Mouse (Mus musculus) kidney, embryonic 16.5 days (tissue): ENCODE data around the gene Gm20388. TPM values are rescaled to one million over a fixed set of nuclear protein-coding genes. Genes with fewer than 3 reads are reported as not detected.

Source experiments
- ATAC-seq: fragments of 200-750 bp; cut with Nextera tagmentation; 2 replicates; pipeline ENCODE4 v1.8.0; 2017; ENCODE audit warnings: moderate TSS enrichment; ENCODE audit not compliant: low FRiP score, low TSS enrichment
- H3K27ac ChIP-seq: fragments of 300-500 bp; sonication (generic); 2 replicates; pipeline ENCODE4 v1.5.1; 2014; ENCODE audit warnings: low read length
- H3K27me3 ChIP-seq: fragments of 300-500 bp; sonication (generic); 2 replicates; pipeline ENCODE4 v1.6.1; 2014; ENCODE audit warnings: low read length, control low read depth, mixed read lengths; ENCODE audit not compliant: insufficient read depth
- H3K36me3 ChIP-seq: fragments of 300-500 bp; sonication (generic); 2 replicates; pipeline ENCODE4 v1.6.1; 2014; ENCODE audit warnings: low read length, control low read depth, mixed read lengths; ENCODE audit not compliant: insufficient read depth
- H3K4me1 ChIP-seq: fragments of 300-500 bp; sonication (generic); 2 replicates; pipeline ENCODE4 v1.6.1; 2014; ENCODE audit warnings: low read length, control low read depth, mixed read lengths; ENCODE audit not compliant: insufficient read depth
- H3K4me2 ChIP-seq: fragments of 300-500 bp; sonication (generic); replicated peaks from 2 replicates; pipeline ENCODE4 v1.6.1; 2014; ENCODE audit warnings: low read depth, low read length
- H3K4me3 ChIP-seq: fragments of 300-500 bp; sonication (generic); 2 replicates; pipeline ENCODE4 v1.5.1; 2014; ENCODE audit warnings: mild to moderate bottlenecking, low read length
- H3K9ac ChIP-seq: fragments of 300-500 bp; sonication (generic); replicated peaks from 2 replicates; pipeline ENCODE4 v1.6.1; 2014; ENCODE audit warnings: low read length
- H3K9me3 ChIP-seq: fragments of 300-500 bp; sonication (generic); 2 replicates; pipeline ENCODE4 v1.6.1; 2016; ENCODE audit warnings: low read length, control low read depth
- WGBS: fragments of 180-500 bp; shearing (Covaris S2); extraction: QIAGEN DNeasy Blood & Tissue Kit; methylation state at CpG from one replicate; pipeline ENCODE4 v1.1.7; 2014; 5-methylcytosine and 5-hydroxymethylcytosine counted together
- polyA plus RNA-seq: library from polyadenylated mRNA; unstranded; fragments of >200 nt; fragmentation: Nextera tagmentation; extraction: Ambion mirVana; gene quantifications from 2 replicates; pipeline ENCODE4 v1.2.1, GENCODE M21; 2015

Gm20388 gene
- polyA plus RNA-seq, 1 experiment from 2014 or later: 7.7 TPM

DNA sequence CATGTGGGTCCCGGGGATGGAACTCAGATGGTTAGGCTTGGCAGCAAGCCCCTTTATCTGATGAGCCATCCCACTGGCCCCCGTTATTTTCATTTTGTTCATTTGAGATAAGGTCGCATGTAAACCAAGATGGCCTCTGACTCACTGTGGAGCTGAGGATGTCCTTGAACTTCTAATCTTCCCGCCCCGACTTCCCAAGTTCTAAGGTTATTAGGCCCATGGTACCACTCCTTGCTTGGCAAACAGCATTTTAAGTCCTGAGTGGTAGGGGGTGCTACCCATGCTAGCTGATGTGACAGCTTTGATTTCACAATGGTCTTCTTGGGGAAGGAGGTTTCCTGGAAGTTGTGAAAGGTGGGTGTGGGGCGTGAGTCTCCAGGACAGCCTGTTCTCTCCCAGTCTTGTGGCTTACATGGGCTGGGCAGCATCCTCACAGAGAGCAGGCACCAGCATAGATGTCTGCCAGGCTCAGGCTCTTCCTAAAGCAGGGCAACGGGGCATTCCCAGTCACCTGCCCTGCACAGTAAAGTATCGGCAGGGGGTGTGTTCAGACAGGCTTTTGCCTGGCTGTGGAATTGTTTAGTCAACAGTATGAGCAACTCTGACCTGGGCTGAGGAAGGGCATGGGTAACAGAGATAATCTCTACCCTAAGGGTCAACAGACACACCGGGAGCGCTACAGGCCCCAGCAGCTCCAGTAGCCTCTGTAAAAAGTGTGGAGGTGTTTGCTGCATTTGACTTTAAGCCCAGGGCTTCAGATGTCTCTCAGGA is 132.1 kb downstream of the Gm20388 start:
- ATAC-seq: no peak
- Histone ChIP-seq H3K4me2 (no peak overlapping the region), H3K27me3 (no peaks in the 10 kb centered on the region), H3K36me3 (no peaks in the 10 kb centered on the region), H3K27ac (no peak overlapping the region), H3K9ac (no peak overlapping the region), H3K9me3 (no peaks in the 10 kb centered on the region), H3K4me3 (no peak overlapping the region), H3K4me1 (peaks cover 12% of the 10 kb centered on the region; the same call in 1 of the 2 replicates)
- 81% methylated on average over 10 of the region's 10 CpGs for WGBS

DNA sequence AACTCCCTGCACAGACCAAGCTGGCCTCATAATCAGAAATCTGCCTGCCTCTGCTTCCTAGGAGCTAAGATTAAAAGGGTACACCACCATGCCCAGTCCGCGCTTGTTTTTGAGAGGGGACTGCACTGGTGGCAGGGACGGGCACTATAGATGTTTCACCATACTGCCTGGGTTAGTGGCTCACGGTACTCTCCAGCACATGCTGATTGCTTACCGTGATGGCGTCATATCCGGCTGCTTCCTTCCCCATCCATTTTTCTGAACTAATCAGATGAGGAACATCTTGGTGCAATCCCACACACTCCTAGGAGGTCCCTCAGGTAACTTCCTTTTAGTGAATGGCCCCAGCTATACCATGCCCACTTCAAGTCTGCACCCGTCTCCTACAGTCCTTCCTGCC is 134.3 kb downstream of the Gm20388 start:
- peaks cover 5% of the 10 kb centered on the region; the same call in 1 of the 2 replicates for H3K4me1 ChIP-seq
- WGBS: 91% methylated on average over 8 of the region's 8 CpGs
- no peaks in the 10 kb centered on the region for H3K36me3 ChIP-seq
- H3K9ac ChIP-seq: no peak overlapping the region
- no peak overlapping the region for H3K4me2 ChIP-seq
- H3K9me3 ChIP-seq: no peaks in the 10 kb centered on the region
- ATAC-seq: no peak
- no peak overlapping the region for H3K27ac ChIP-seq
- no peak overlapping the region for H3K4me3 ChIP-seq
- H3K27me3 ChIP-seq: no peaks in the 10 kb centered on the region

GRCm38 (mm10) chr8:120045471-120045870 is 134.8 kb downstream of the Gm20388 start:
- no peaks in the 10 kb centered on the region for H3K36me3 ChIP-seq
- no peak for ATAC-seq
- 45% methylated on average over 5 of the region's 5 CpGs for WGBS

GRCm38 (mm10) chr8:120046258-120047020 is 135.8 kb downstream of the Gm20388 start:
- ATAC-seq: peak; percentile 66
- Histone ChIP-seq H3K9ac (no peak overlapping the region; the same call in 1 of the 2 replicates), H3K9me3 (no peaks in the 10 kb centered on the region), H3K27me3 (no peaks in the 10 kb centered on the region), H3K36me3 (no peaks in the 10 kb centered on the region), H3K27ac (peak overlapping the region; percentile 19), H3K4me1 (peaks cover 5% of the 10 kb centered on the region; the same call in 1 of the 2 replicates), H3K4me2 (no peak overlapping the region), H3K4me3 (no peak overlapping the region)
- WGBS: 52% methylated on average over 14 of the region's 14 CpGs

More at GRCm38 (mm10) chr8:120045471-120045870, 134.8 kb downstream of the Gm20388 start:
- Histone ChIP-seq H3K27me3 (no peaks in the 10 kb centered on the region), H3K9ac (no peak overlapping the region), H3K4me3 (no peak overlapping the region), H3K4me2 (no peak overlapping the region), H3K4me1 (peaks cover 5% of the 10 kb centered on the region; the same call in 1 of the 2 replicates), H3K9me3 (no peaks in the 10 kb centered on the region), H3K27ac (no peak overlapping the region)

GRCm38 (mm10) chr8:120049949-120050348 is 139.3 kb downstream of the Gm20388 start:
- no peaks in the 10 kb centered on the region for H3K27me3 ChIP-seq
- H3K27ac ChIP-seq: no peak overlapping the region
- peaks cover 5% of the 10 kb centered on the region; the same call in 1 of the 2 replicates for H3K4me1 ChIP-seq
- H3K9ac ChIP-seq: no peak overlapping the region
- no peaks in the 10 kb centered on the region for H3K36me3 ChIP-seq
- H3K9me3 ChIP-seq: no peaks in the 10 kb centered on the region
- H3K4me2 ChIP-seq: no peak overlapping the region
- 85% methylated on average over 13 of the region's 13 CpGs for WGBS
- no peak for ATAC-seq
- no peak overlapping the region for H3K4me3 ChIP-seq

- no peak overlapping the region for H3K27ac ChIP-seq
- H3K27me3 ChIP-seq: no peaks in the 10 kb centered on the region
- no peak overlapping the region for H3K9ac ChIP-seq
- 60% methylated on average over 10 of the region's 10 CpGs for WGBS
- no peak for ATAC-seq
- no peaks in the 10 kb centered on the region for H3K9me3 ChIP-seq
- H3K4me1 ChIP-seq: peaks cover 5% of the 10 kb centered on the region; the same call in 1 of the 2 replicates
- H3K36me3 ChIP-seq: no peaks in the 10 kb centered on the region
- no peak overlapping the region for H3K4me3 ChIP-seq
- H3K4me2 ChIP-seq: no peak overlapping the region
Measured at GRCm38 (mm10) chr8:120050376-120050775, 139.7 kb downstream of the Gm20388 start.

DNA sequence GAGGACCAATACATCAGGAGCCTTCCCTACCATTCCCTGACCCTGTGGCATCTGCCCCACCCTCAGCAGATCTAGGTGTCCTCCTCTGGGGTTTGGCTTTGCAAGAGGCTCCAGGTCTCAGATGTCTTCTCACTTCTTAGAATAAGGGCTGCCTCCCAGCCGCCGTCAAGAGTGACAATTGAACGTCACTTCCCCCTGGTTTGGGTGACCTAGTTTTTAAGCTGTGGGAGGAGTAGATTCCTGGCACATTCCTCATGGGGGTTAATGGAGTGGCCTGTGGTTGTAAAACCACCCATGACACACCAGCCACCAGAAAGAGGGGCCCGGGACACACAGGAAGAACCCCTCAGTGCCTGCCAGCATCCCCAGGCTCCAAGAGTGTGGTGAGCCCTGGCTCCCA is 140.4 kb downstream of the Gm20388 start:
- Histone ChIP-seq H3K9me3 (no peaks in the 10 kb centered on the region; the same call in 1 of the 2 replicates), H3K27me3 (no peaks in the 10 kb centered on the region), H3K4me2 (no peak overlapping the region), H3K4me3 (no peak overlapping the region), H3K9ac (no peak overlapping the region), H3K36me3 (no peaks in the 10 kb centered on the region), H3K4me1 (peaks cover 3% of the 10 kb centered on the region; the same call in 1 of the 2 replicates), H3K27ac (no peak overlapping the region)
- ATAC-seq: no peak
- 32% methylated on average over 4 of the region's 4 CpGs for WGBS

- Histone ChIP-seq H3K36me3 (no peaks in the 10 kb centered on the region), H3K9ac (no peak overlapping the region), H3K4me1 (no peaks in the 10 kb centered on the region; the same call in 1 of the 2 replicates), H3K27ac (no peak overlapping the region), H3K4me2 (no peak overlapping the region), H3K27me3 (no peaks in the 10 kb centered on the region), H3K9me3 (peaks cover 5% of the 10 kb centered on the region; the same call in 1 of the 2 replicates), H3K4me3 (no peak overlapping the region)
- ATAC-seq: no peak
- WGBS: 89% methylated on average over 4 of the region's 4 CpGs
Measured at GRCm38 (mm10) chr8:120051908-120052307, 141.3 kb downstream of the Gm20388 start.

DNA sequence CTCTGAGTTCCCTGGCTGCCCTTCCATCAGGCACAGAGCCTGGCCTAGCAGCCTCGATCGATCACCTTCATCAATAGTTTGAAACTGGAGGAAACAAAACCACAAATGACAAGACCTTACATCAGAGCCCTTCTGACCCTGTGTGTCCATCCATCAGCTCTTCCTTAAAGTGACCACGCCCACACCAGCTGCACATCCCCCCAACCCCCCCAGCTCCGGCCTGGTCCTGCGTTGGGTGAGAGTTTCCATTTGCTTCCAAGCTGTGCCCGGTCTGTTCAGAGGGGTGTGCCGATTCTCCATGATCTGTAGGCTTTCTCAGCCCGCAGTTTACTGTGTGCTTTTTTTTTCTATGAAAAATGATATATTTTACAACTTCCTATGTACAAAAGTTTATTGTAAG is 141.7 kb downstream of the Gm20388 start:
- Histone ChIP-seq H3K4me1 (no peaks in the 10 kb centered on the region), H3K4me2 (no peak overlapping the region), H3K27ac (no peak overlapping the region), H3K9ac (no peak overlapping the region), H3K4me3 (no peak overlapping the region), H3K36me3 (no peaks in the 10 kb centered on the region), H3K9me3 (peaks cover 5% of the 10 kb centered on the region; the same call in 1 of the 2 replicates), H3K27me3 (no peaks in the 10 kb centered on the region)
- ATAC-seq: no peak
- WGBS: 71% methylated on average over 8 of the region's 8 CpGs
